Mouse (Mus musculus) forebrain, embryonic 16.5 days (tissue): ENCODE data around the gene Steap4. TPM values are rescaled to one million over a fixed set of nuclear protein-coding genes. Genes with fewer than 3 reads are reported as not detected.

Experiments
- ATAC-seq: fragments of 200-750 bp; cut with Nextera tagmentation; 2 replicates; pipeline ENCODE4 v1.8.0; 2017; ENCODE audit warnings: mild to moderate bottlenecking, moderate library complexity
- H3K27ac ChIP-seq: fragments of 300-500 bp; sonication (generic); 2 replicates; pipeline ENCODE4 v1.5.1; 2014; ENCODE audit warnings: low read length, control low read depth
- H3K27me3 ChIP-seq: fragments of 300-500 bp; sonication (generic); replicated peaks from 2 replicates; pipeline ENCODE4 v1.6.1; 2014; ENCODE audit warnings: low read length; ENCODE audit not compliant: control insufficient read depth, insufficient read depth
- H3K36me3 ChIP-seq: fragments of 300-500 bp; sonication (generic); 2 replicates; pipeline ENCODE4 v1.6.1; 2014; ENCODE audit not compliant: control insufficient read depth, insufficient read depth
- H3K4me1 ChIP-seq: fragments of 300-500 bp; sonication (generic); replicated peaks from 2 replicates; pipeline ENCODE4 v1.6.1; 2014; ENCODE audit warnings: low read length; ENCODE audit not compliant: control insufficient read depth, insufficient read depth
- H3K4me2 ChIP-seq: fragments of 300-500 bp; sonication (generic); 2 replicates; pipeline ENCODE4 v1.6.1; 2014; ENCODE audit warnings: mild to moderate bottlenecking, low read length, control low read depth
- H3K4me3 ChIP-seq: fragments of 300-500 bp; sonication (generic); replicated peaks from 2 replicates; pipeline ENCODE4 v1.5.1; 2014; ENCODE audit warnings: mild to moderate bottlenecking, low read length, control low read depth
- H3K9ac ChIP-seq: fragments of 300-500 bp; sonication (generic); replicated peaks from 2 replicates; pipeline ENCODE4 v1.6.1; 2014; ENCODE audit warnings: low read depth, low read length, control low read depth
- H3K9me3 ChIP-seq: fragments of 300-500 bp; sonication (generic); 2 replicates; pipeline ENCODE4 v1.6.1; 2016; ENCODE audit warnings: low read length; ENCODE audit not compliant: control insufficient read depth
- WGBS: fragments of 180-500 bp; shearing (Covaris S2); extraction: QIAGEN DNeasy Blood & Tissue Kit; methylation state at CpG from one replicate; pipeline ENCODE4 v1.1.7; 2014; 5-methylcytosine and 5-hydroxymethylcytosine counted together
- polyA plus RNA-seq: library from polyadenylated mRNA; unstranded; fragments of >200 nt; fragmentation: Nextera tagmentation; extraction: Ambion mirVana; gene quantifications from 2 replicates; pipeline ENCODE4 v1.2.1, GENCODE M21; 2015

The Steap4 gene
- polyA plus RNA-seq, 1 experiment from 2014 or later = 0.13 TPM

GRCm38 (mm10) chr5:7933933-7934675 lies 26.2 kb upstream of the Steap4 start:
- no peaks in the 10 kb centered on the region for H3K27me3 ChIP-seq
- H3K4me3 ChIP-seq = no peak overlapping the region
- WGBS = 21% methylated on average over 2 of the region's 2 CpGs
- H3K4me2 ChIP-seq = no peak overlapping the region
- ATAC-seq = peak; percentile 52
- no peaks in the 10 kb centered on the region for H3K36me3 ChIP-seq
- H3K9ac ChIP-seq = no peak overlapping the region
- H3K4me1 ChIP-seq = 0 out of 2 replicates have a peak, but pooled peaks cover 2% of the 10 kb centered on the region
- H3K9me3 ChIP-seq = no peaks in the 10 kb centered on the region
- H3K27ac ChIP-seq = no peak overlapping the region

- Histone ChIP-seq H3K9me3 (no peaks in the 10 kb centered on the region), H3K4me3 (no peak overlapping the region), H3K27me3 (no peaks in the 10 kb centered on the region), H3K9ac (no peak overlapping the region), H3K4me1 (no peaks in the 10 kb centered on the region), H3K4me2 (no peak overlapping the region), H3K27ac (no peak overlapping the region), H3K36me3 (no peaks in the 10 kb centered on the region)
- ATAC-seq = no peak
- 69% methylated on average over 2 of the region's 2 CpGs for WGBS
Observed at GRCm38 (mm10) chr5:7954838-7955237, 5.4 kb upstream of the Steap4 start.

GRCm38 (mm10) chr5:7955371-7955966 lies 4.8 kb upstream of the Steap4 start:
- no peak for ATAC-seq
- H3K9ac ChIP-seq = no peak overlapping the region
- H3K4me3 ChIP-seq = no peak overlapping the region
- no peak overlapping the region for H3K4me2 ChIP-seq
- H3K27ac ChIP-seq = no peak overlapping the region
- no peaks in the 10 kb centered on the region for H3K36me3 ChIP-seq
- peaks cover 6% of the 10 kb centered on the region for H3K4me1 ChIP-seq
- no peaks in the 10 kb centered on the region; the same call in 1 of the 2 replicates for H3K27me3 ChIP-seq
- no peaks in the 10 kb centered on the region for H3K9me3 ChIP-seq
- WGBS = 75% methylated on average over 5 of the region's 5 CpGs

- no peak overlapping the region for H3K4me2 ChIP-seq
- no peaks in the 10 kb centered on the region for H3K9me3 ChIP-seq
- peaks cover 6% of the 10 kb centered on the region for H3K4me1 ChIP-seq
- 95% methylated on average over 4 of the region's 4 CpGs for WGBS
- H3K27ac ChIP-seq = no peak overlapping the region
- ATAC-seq = no peak
- no peak overlapping the region for H3K4me3 ChIP-seq
- no peak overlapping the region for H3K9ac ChIP-seq
- H3K36me3 ChIP-seq = no peaks in the 10 kb centered on the region
- no peaks in the 10 kb centered on the region; the same call in 1 of the 2 replicates for H3K27me3 ChIP-seq
Observed at GRCm38 (mm10) chr5:7958061-7958460, 2.2 kb upstream of the Steap4 start.

GRCm38 (mm10) chr5:7959286-7959685 lies 971 bp upstream of the Steap4 start:
- no peaks in the 10 kb centered on the region for H3K36me3 ChIP-seq
- no peaks in the 10 kb centered on the region; the same call in 1 of the 2 replicates for H3K27me3 ChIP-seq
- ATAC-seq = no peak
- H3K9ac ChIP-seq = no peak overlapping the region
- no peak overlapping the region for H3K4me2 ChIP-seq
- no peak overlapping the region for H3K27ac ChIP-seq
- 89% methylated on average over 6 of the region's 6 CpGs for WGBS
- H3K4me1 ChIP-seq = peaks cover 6% of the 10 kb centered on the region
- no peaks in the 10 kb centered on the region for H3K9me3 ChIP-seq
- H3K4me3 ChIP-seq = no peak overlapping the region

GRCm38 (mm10) chr5:7961113-7961512 lies 856 bp downstream of the Steap4 start:
- ATAC-seq = no peak
- no peaks in the 10 kb centered on the region; the same call in 1 of the 2 replicates for H3K27me3 ChIP-seq
- no peak overlapping the region for H3K27ac ChIP-seq
- no peaks in the 10 kb centered on the region for H3K9me3 ChIP-seq
- no peak overlapping the region for H3K4me3 ChIP-seq
- H3K4me2 ChIP-seq = no peak overlapping the region
- no peaks in the 10 kb centered on the region for H3K36me3 ChIP-seq
- 83% methylated on average over 7 of the region's 7 CpGs for WGBS
- no peak overlapping the region for H3K9ac ChIP-seq
- peaks cover 6% of the 10 kb centered on the region for H3K4me1 ChIP-seq

- H3K4me1 ChIP-seq = peaks cover 2% of the 10 kb centered on the region
- no peak overlapping the region for H3K4me2 ChIP-seq
- WGBS = 42% methylated on average over 3 of the region's 3 CpGs
- no peak for ATAC-seq
- no peak overlapping the region for H3K4me3 ChIP-seq
- no peaks in the 10 kb centered on the region; the same call in 1 of the 2 replicates for H3K27me3 ChIP-seq
- no peaks in the 10 kb centered on the region for H3K36me3 ChIP-seq
- no peak overlapping the region for H3K27ac ChIP-seq
- H3K9me3 ChIP-seq = no peaks in the 10 kb centered on the region
- no peak overlapping the region for H3K9ac ChIP-seq
Observed at GRCm38 (mm10) chr5:7965281-7965680, 5.0 kb downstream of the Steap4 start.

GRCm38 (mm10) chr5:7968152-7968551 lies 7.9 kb downstream of the Steap4 start:
- Histone ChIP-seq H3K9ac (no peak overlapping the region), H3K4me2 (no peak overlapping the region), H3K4me3 (no peak overlapping the region), H3K27me3 (no peaks in the 10 kb centered on the region), H3K27ac (no peak overlapping the region), H3K36me3 (no peaks in the 10 kb centered on the region), H3K9me3 (no peaks in the 10 kb centered on the region), H3K4me1 (no peaks in the 10 kb centered on the region)
- 81% methylated on average over 5 of the region's 5 CpGs for WGBS
- no peak for ATAC-seq

- H3K9ac ChIP-seq = no peak overlapping the region
- 85% methylated on average over 2 of the region's 2 CpGs for WGBS
- ATAC-seq = no peak
- no peak overlapping the region for H3K4me3 ChIP-seq
- no peaks in the 10 kb centered on the region for H3K27me3 ChIP-seq
- H3K36me3 ChIP-seq = no peaks in the 10 kb centered on the region
- no peaks in the 10 kb centered on the region for H3K4me1 ChIP-seq
- H3K9me3 ChIP-seq = no peaks in the 10 kb centered on the region
- no peak overlapping the region for H3K27ac ChIP-seq
- no peak overlapping the region for H3K4me2 ChIP-seq
Observed at GRCm38 (mm10) chr5:7972266-7972665, 12.0 kb downstream of the Steap4 start.
